Mouse (Mus musculus) monocyte, adult 5-6 weeks (primary cell): ENCODE measurements around the gene Morn2. TPM values are rescaled to one million over a fixed set of nuclear protein-coding genes. Genes with fewer than 3 reads are reported as not detected.

Experiments used
- ATAC-seq: fragments of 153-309, 156-312 bp; replicated peaks from 2 replicates; pipeline ENCODE4 v1.8.0; 2017; ENCODE audit warnings: mild to moderate bottlenecking; ENCODE audit not compliant: low TSS enrichment, insufficient number of reproducible peaks, severe bottlenecking, poor library complexity, low FRiP score
- total RNA-seq: library from RNA; stranded (forward); fragments of 200-1000, 200-491, 200-594 nt; gene quantifications from 3 replicates; pipeline ENCODE4 v1.2.3, GENCODE M21; 2017

Gene Morn2
- total RNA-seq, 1 experiment from 2014 or later = not detected

- ATAC-seq = no peak
Observed at GRCm38 (mm10) chr17:80312405-80312804, 22.4 kb downstream of the Morn2 start.

GRCm38 (mm10) chr17:80322228-80322627 lies 32.2 kb downstream of the Morn2 start:
- no peak for ATAC-seq

- ATAC-seq = no peak
Observed at GRCm38 (mm10) chr17:80323015-80323414, 33.0 kb downstream of the Morn2 start.

GRCm38 (mm10) chr17:80323658-80324057 lies 33.7 kb downstream of the Morn2 start:
- no peak for ATAC-seq

GRCm38 (mm10) chr17:80324521-80324920 lies 34.5 kb downstream of the Morn2 start:
- no peak for ATAC-seq

- no peak for ATAC-seq
Observed at GRCm38 (mm10) chr17:80325456-80325855, 35.5 kb downstream of the Morn2 start.

GRCm38 (mm10) chr17:80326431-80326830 lies 36.4 kb downstream of the Morn2 start:
- no peak for ATAC-seq

GRCm38 (mm10) chr17:80332386-80332785 lies 42.4 kb downstream of the Morn2 start:
- ATAC-seq = no peak

- no peak for ATAC-seq
Observed at GRCm38 (mm10) chr17:80345277-80345676, 55.3 kb downstream of the Morn2 start.

GRCm38 (mm10) chr17:80346591-80347125 lies 56.7 kb downstream of the Morn2 start:
- no peak for ATAC-seq

Other genes with a start within 250 kb of the Morn2 start
- gene Hnrnpll, start 227.9 kb upstream of the Morn2 start, total RNA-seq = 32.6 to 35.1 TPM (median 33.5 TPM) in 3 replicates
- 2.5 to 7.3 TPM (median 2.7 TPM) in 3 replicates for gene Galm, start 162.7 kb upstream of the Morn2 start, total RNA-seq
- gene Srsf7, start 82.9 kb upstream of the Morn2 start, total RNA-seq = 262 to 315 TPM (median 271 TPM) in 3 replicates
- gene Ttc39d, start 82.7 kb upstream of the Morn2 start, total RNA-seq = 0.11 TPM in 1 of 3 replicates, not detected in the others
- 2.4 to 12.1 TPM (median 7.7 TPM) in 3 replicates for gene Gemin6, start 65.8 kb upstream of the Morn2 start, total RNA-seq
- 18.1 to 38.1 TPM (median 33.2 TPM) in 3 replicates for gene Dhx57, start 273 bp downstream of the Morn2 start, total RNA-seq
- gene Arhgef33, start 17.2 kb downstream of the Morn2 start, total RNA-seq = 3.4 TPM in 1 of 3 replicates, not detected in the others
- gene Gm10190, start 83.3 kb downstream of the Morn2 start, total RNA-seq = not detected in 3 replicates
- 7.0 to 13.8 TPM (median 9.4 TPM) in 3 replicates for gene Sos1, start 190.2 kb downstream of the Morn2 start, total RNA-seq